Mouse (Mus musculus) neural tube, embryonic 15.5 days (tissue): ENCODE measurements at regions not wholly inside any gene's neighbourhood (a gene's known extent, or its start where the extent isn't known, plus 50 kb on each side); places are given as distances from the start of the nearest gene placed in this dataset.
A peak's percentile ranks its signal among the peaks of the same experiment; 100 is the strongest.

Experiments used
- ATAC-seq: fragments of 200-750 bp; cut with Nextera tagmentation; 2 replicates; pipeline ENCODE4 v1.8.0; 2017; ENCODE audit warnings: mild to moderate bottlenecking, moderate TSS enrichment, moderate library complexity; ENCODE audit not compliant: low FRiP score
- H3K27ac ChIP-seq: fragments of 300-500 bp; sonication (generic); replicated peaks from 2 replicates; pipeline ENCODE4 v1.5.1; 2015; ENCODE audit warnings: mild to moderate bottlenecking, inconsistent platforms
- H3K27me3 ChIP-seq: fragments of 300-500 bp; sonication (generic); replicated peaks from 2 replicates; pipeline ENCODE4 v1.6.1; 2015; ENCODE audit warnings: inconsistent platforms
- H3K36me3 ChIP-seq: fragments of 300-500 bp; sonication (generic); 2 replicates; pipeline ENCODE4 v1.6.1; 2015; ENCODE audit warnings: inconsistent platforms
- H3K4me1 ChIP-seq: fragments of 300-500 bp; sonication (generic); 2 replicates; pipeline ENCODE4 v1.6.1; 2015; ENCODE audit warnings: inconsistent platforms
- H3K4me2 ChIP-seq: fragments of 300-500 bp; sonication (generic); 2 replicates; pipeline ENCODE4 v1.6.1; 2015; ENCODE audit warnings: inconsistent platforms, mild to moderate bottlenecking, moderate library complexity
- H3K4me3 ChIP-seq: fragments of 300-500 bp; sonication (generic); replicated peaks from 2 replicates; pipeline ENCODE4 v1.5.1; 2015; ENCODE audit warnings: mild to moderate bottlenecking, inconsistent platforms
- H3K9ac ChIP-seq: fragments of 300-500 bp; sonication (generic); replicated peaks from 2 replicates; pipeline ENCODE4 v1.6.1; 2015; ENCODE audit warnings: mild to moderate bottlenecking, inconsistent platforms
- H3K9me3 ChIP-seq: fragments of 300-500 bp; sonication (generic); replicated peaks from 2 replicates; pipeline ENCODE4 v1.6.1; 2016; ENCODE audit warnings: inconsistent platforms
- WGBS: fragments of 180-500 bp; shearing (Covaris S2); methylation state at CpG from one replicate; pipeline ENCODE4 v1.1.7; 2015; ENCODE audit warnings: mixed read lengths; 5-methylcytosine and 5-hydroxymethylcytosine counted together

- Histone ChIP-seq H3K4me1 (peaks cover 9% of the 10 kb centered on the region; the same call in 1 of the 2 replicates), H3K9me3 (no peaks in the 10 kb centered on the region), H3K4me3 (no peak overlapping the region), H3K4me2 (no peak overlapping the region), H3K9ac (no peak overlapping the region), H3K27me3 (no peaks in the 10 kb centered on the region), H3K27ac (0 out of 2 replicates have a peak overlapping the region, but pooled peaks have one; percentile 1), H3K36me3 (no peaks in the 10 kb centered on the region)
- 41% methylated on average over 6 of the region's 6 CpGs for WGBS
- peak; percentile 85 for ATAC-seq
Measured at GRCm38 (mm10) chr15:31989593-31990290, 187.3 kb upstream of the Tas2r119 start.

GRCm38 (mm10) chr15:31997996-31998395 lies 179.1 kb upstream of the Tas2r119 start:
- H3K9ac ChIP-seq, result no peak overlapping the region
- peaks cover 6% of the 10 kb centered on the region; the same call in 1 of the 2 replicates for H3K4me1 ChIP-seq
- H3K27ac ChIP-seq, result no peak overlapping the region
- 92% methylated on average over 2 of the region's 2 CpGs for WGBS
- no peak overlapping the region for H3K4me3 ChIP-seq
- no peak for ATAC-seq
- H3K9me3 ChIP-seq, result no peaks in the 10 kb centered on the region
- no peaks in the 10 kb centered on the region for H3K27me3 ChIP-seq
- H3K4me2 ChIP-seq, result no peak overlapping the region
- no peaks in the 10 kb centered on the region for H3K36me3 ChIP-seq

GRCm38 (mm10) chr15:31999553-31999952 lies 177.5 kb upstream of the Tas2r119 start:
- Histone ChIP-seq H3K27ac (no peak overlapping the region), H3K4me1 (peaks cover 17% of the 10 kb centered on the region), H3K9me3 (no peaks in the 10 kb centered on the region), H3K36me3 (no peaks in the 10 kb centered on the region), H3K27me3 (no peaks in the 10 kb centered on the region), H3K9ac (no peak overlapping the region), H3K4me3 (no peak overlapping the region), H3K4me2 (no peak overlapping the region)
- WGBS, result 63% methylated on average over 5 of the region's 5 CpGs
- 0 out of 2 replicates have a peak, but pooled peaks have one; percentile 15 for ATAC-seq

GRCm38 (mm10) chr15:32002950-32003422 lies 174.1 kb upstream of the Tas2r119 start:
- ATAC-seq, result peak; percentile 65; the same call in 1 of the 2 replicates
- no peak overlapping the region for H3K27ac ChIP-seq
- no peaks in the 10 kb centered on the region for H3K36me3 ChIP-seq
- WGBS, result 34% methylated on average over 2 of the region's 2 CpGs
- H3K9ac ChIP-seq, result no peak overlapping the region
- H3K4me3 ChIP-seq, result no peak overlapping the region
- no peak overlapping the region for H3K4me2 ChIP-seq
- peaks cover 17% of the 10 kb centered on the region for H3K4me1 ChIP-seq
- H3K27me3 ChIP-seq, result no peaks in the 10 kb centered on the region
- no peaks in the 10 kb centered on the region for H3K9me3 ChIP-seq

GRCm38 (mm10) chr15:32003489-32003888 lies 173.6 kb upstream of the Tas2r119 start:
- H3K27ac ChIP-seq, result no peak overlapping the region
- H3K4me1 ChIP-seq, result peaks cover 17% of the 10 kb centered on the region
- H3K36me3 ChIP-seq, result no peaks in the 10 kb centered on the region
- H3K9me3 ChIP-seq, result no peaks in the 10 kb centered on the region
- ATAC-seq, result no peak
- 10% methylated on average over 6 of the region's 6 CpGs for WGBS
- no peak overlapping the region for H3K4me3 ChIP-seq
- no peaks in the 10 kb centered on the region for H3K27me3 ChIP-seq
- H3K9ac ChIP-seq, result no peak overlapping the region
- no peak overlapping the region for H3K4me2 ChIP-seq

GRCm38 (mm10) chr15:32005986-32006385 lies 171.1 kb upstream of the Tas2r119 start:
- H3K36me3 ChIP-seq, result no peaks in the 10 kb centered on the region
- no peak overlapping the region for H3K4me2 ChIP-seq
- H3K9me3 ChIP-seq, result no peaks in the 10 kb centered on the region
- H3K4me3 ChIP-seq, result no peak overlapping the region
- peaks cover 15% of the 10 kb centered on the region for H3K4me1 ChIP-seq
- no peaks in the 10 kb centered on the region for H3K27me3 ChIP-seq
- H3K27ac ChIP-seq, result no peak overlapping the region
- 30% methylated on average over 5 of the region's 5 CpGs for WGBS
- no peak overlapping the region for H3K9ac ChIP-seq
- no peak for ATAC-seq

GRCm38 (mm10) chr15:32009818-32010217 lies 167.3 kb upstream of the Tas2r119 start:
- no peak for ATAC-seq
- Histone ChIP-seq H3K36me3 (no peaks in the 10 kb centered on the region), H3K4me2 (no peak overlapping the region), H3K27me3 (no peaks in the 10 kb centered on the region), H3K4me3 (no peak overlapping the region), H3K9me3 (no peaks in the 10 kb centered on the region), H3K4me1 (no peaks in the 10 kb centered on the region), H3K27ac (no peak overlapping the region), H3K9ac (no peak overlapping the region)
- 91% methylated on average over 3 of the region's 3 CpGs for WGBS

GRCm38 (mm10) chr15:32012044-32012443 lies 165.0 kb upstream of the Tas2r119 start:
- no peak for ATAC-seq
- H3K4me1 ChIP-seq, result no peaks in the 10 kb centered on the region
- H3K9me3 ChIP-seq, result no peaks in the 10 kb centered on the region
- no peaks in the 10 kb centered on the region for H3K27me3 ChIP-seq
- H3K4me3 ChIP-seq, result no peak overlapping the region
- 57% methylated on average over 2 of the region's 2 CpGs for WGBS
- H3K27ac ChIP-seq, result no peak overlapping the region
- H3K9ac ChIP-seq, result no peak overlapping the region
- no peaks in the 10 kb centered on the region for H3K36me3 ChIP-seq
- H3K4me2 ChIP-seq, result no peak overlapping the region

- 84% methylated on average over 5 of the region's 5 CpGs for WGBS
- Histone ChIP-seq H3K27ac (no peak overlapping the region), H3K9ac (no peak overlapping the region), H3K36me3 (no peaks in the 10 kb centered on the region), H3K4me3 (no peak overlapping the region), H3K4me1 (no peaks in the 10 kb centered on the region), H3K4me2 (no peak overlapping the region), H3K27me3 (no peaks in the 10 kb centered on the region), H3K9me3 (no peaks in the 10 kb centered on the region)
- no peak for ATAC-seq
Measured at GRCm38 (mm10) chr15:32012838-32013237, 164.3 kb upstream of the Tas2r119 start.

GRCm38 (mm10) chr15:32015169-32015568 lies 161.9 kb upstream of the Tas2r119 start:
- Histone ChIP-seq H3K36me3 (no peaks in the 10 kb centered on the region), H3K27me3 (no peaks in the 10 kb centered on the region), H3K4me1 (no peaks in the 10 kb centered on the region), H3K27ac (no peak overlapping the region), H3K9me3 (no peaks in the 10 kb centered on the region), H3K9ac (no peak overlapping the region), H3K4me3 (no peak overlapping the region), H3K4me2 (no peak overlapping the region)
- no peak for ATAC-seq
- WGBS, result 85% methylated on average over 4 of the region's 4 CpGs

- H3K4me2 ChIP-seq, result no peak overlapping the region
- no peak overlapping the region for H3K4me3 ChIP-seq
- ATAC-seq, result no peak
- 41% methylated on average over 6 of the region's 6 CpGs for WGBS
- H3K9me3 ChIP-seq, result no peaks in the 10 kb centered on the region
- no peaks in the 10 kb centered on the region for H3K27me3 ChIP-seq
- H3K36me3 ChIP-seq, result no peaks in the 10 kb centered on the region
- no peak overlapping the region for H3K27ac ChIP-seq
- no peaks in the 10 kb centered on the region for H3K4me1 ChIP-seq
- no peak overlapping the region for H3K9ac ChIP-seq
Measured at GRCm38 (mm10) chr15:32020323-32021008, 156.6 kb upstream of the Tas2r119 start.

GRCm38 (mm10) chr15:32021009-32021602 lies 156.0 kb upstream of the Tas2r119 start:
- 59% methylated on average over 5 of the region's 5 CpGs for WGBS
- Histone ChIP-seq H3K4me2 (no peak overlapping the region), H3K27me3 (no peaks in the 10 kb centered on the region), H3K27ac (no peak overlapping the region), H3K9me3 (no peaks in the 10 kb centered on the region), H3K4me3 (no peak overlapping the region), H3K4me1 (no peaks in the 10 kb centered on the region), H3K9ac (no peak overlapping the region), H3K36me3 (no peaks in the 10 kb centered on the region)
- no peak for ATAC-seq
